Mouse (Mus musculus) CH12.LX (cell line): ENCODE data around the gene Kbtbd8. TPM values are rescaled to one million over a fixed set of nuclear protein-coding genes. Genes with fewer than 3 reads are reported as not detected.
A peak's percentile ranks its signal among the peaks of the same experiment; 100 is the strongest.

Experiments
- DNase-seq: peaks from one replicate; pipeline ENCODE4 v3.0.0-alpha.2; 2013; ENCODE audit errors: extremely low read depth
- H3K27ac ChIP-seq: 2 replicates; pipeline ENCODE4 v1.5.1; 2012; ENCODE audit warnings: low read depth, mild to moderate bottlenecking, control low read depth, moderate library complexity; ENCODE audit not compliant: insufficient read depth
- H3K27me3 ChIP-seq: replicated peaks from 2 replicates; pipeline ENCODE3; 2012; ENCODE audit warnings: inconsistent platforms
- H3K36me3 ChIP-seq, 2 experiments: replicated peaks in 1 of 2; 2 replicates each; pipeline versions ENCODE3 to v1.6.1; 2012; ENCODE audit warnings: inconsistent platforms in 1 of 2, low read length in 1 of 2, mild to moderate bottlenecking in 1 of 2, mixed read lengths in 1 of 2, moderate library complexity in 1 of 2; ENCODE audit not compliant: control insufficient read depth in 1 of 2, insufficient read depth in 1 of 2
- H3K4me1 ChIP-seq, 2 experiments: 2 replicates each; pipeline ENCODE4 v1.6.1; 2012; ENCODE audit warnings: inconsistent platforms in 1 of 2, moderate library complexity in 1 of 2; ENCODE audit not compliant: insufficient read depth in 2 of 2, control insufficient read depth in 1 of 2
- H3K4me2 ChIP-seq: 2 replicates; pipeline ENCODE4 v1.6.1; 2012; ENCODE audit warnings: low read depth, mild to moderate bottlenecking, control low read depth; ENCODE audit not compliant: poor library complexity, insufficient read depth, severe bottlenecking
- H3K4me3 ChIP-seq, 3 experiments: fragments of 150-350 bp in 1 of 3; sonication (generic) in 1 of 3; replicated peaks in 1 of 3; 2 replicates each; pipeline versions ENCODE3 to v1.5.1; 2011 to 2012; ENCODE audit warnings: low read depth in 2 of 3, low read length in 2 of 3, mild to moderate bottlenecking in 2 of 3, moderate library complexity in 2 of 3, control low read depth in 1 of 3, improper control_type of control experiment in 1 of 3, inconsistent platforms in 1 of 3, mixed read lengths in 1 of 3; ENCODE audit not compliant: poor library complexity in 1 of 3
- H3K79me2 ChIP-seq: replicated peaks from 2 replicates; pipeline ENCODE4 v1.6.1; 2012; ENCODE audit warnings: mild to moderate bottlenecking, moderate library complexity; ENCODE audit not compliant: control insufficient read depth, poor library complexity, insufficient read depth, severe bottlenecking; ENCODE audit errors: extremely low read depth
- H3K9ac ChIP-seq: 2 replicates; pipeline ENCODE4 v1.6.1; 2012; ENCODE audit warnings: low read depth, mild to moderate bottlenecking, control low read depth, moderate library complexity; ENCODE audit not compliant: insufficient read depth
- H3K9me3 ChIP-seq: replicated peaks from 2 replicates; pipeline ENCODE3; 2012; ENCODE audit warnings: low read length, inconsistent platforms, mixed read lengths
- BHLHE40 ChIP-seq: IDR thresholded peaks from 2 replicates; pipeline ENCODE4 v1.6.1; 2011; ENCODE audit warnings: mild to moderate bottlenecking, low read depth, low read length, improper control_type of control experiment
- CTCF ChIP-seq, 2 experiments: IDR thresholded peaks in 1 of 2; conservative IDR thresholded peaks in 1 of 2; 2 replicates each; pipeline ENCODE4 v1.5.1; 2011 to 2012; ENCODE audit warnings: low read depth in 2 of 2, low read length in 2 of 2, improper control_type of control experiment in 1 of 2, inconsistent platforms in 1 of 2, mild to moderate bottlenecking in 1 of 2, moderate library complexity in 1 of 2
- HCFC1 ChIP-seq: IDR thresholded peaks from 2 replicates; pipeline ENCODE4 v1.6.1; 2012; ENCODE audit warnings: low read depth, mild to moderate bottlenecking, inconsistent platforms, low read length, improper control_type of control experiment
- JUN ChIP-seq: IDR thresholded peaks from 2 replicates; pipeline ENCODE4 v1.6.1; 2011; ENCODE audit warnings: low read depth, mild to moderate bottlenecking, low read length, improper control_type of control experiment, moderate library complexity; ENCODE audit not compliant: insufficient read depth
- MAZ ChIP-seq: IDR thresholded peaks from 2 replicates; pipeline ENCODE4 v1.6.1; 2012; ENCODE audit warnings: low read depth, mild to moderate bottlenecking, inconsistent platforms, low read length, improper control_type of control experiment, moderate library complexity
- MYC ChIP-seq: IDR thresholded peaks from 2 replicates; pipeline ENCODE4 v1.6.1; 2011; ENCODE audit warnings: low read depth, mild to moderate bottlenecking, improper control_type of control experiment, low read length
- PAX5 ChIP-seq: IDR thresholded peaks from 2 replicates; pipeline ENCODE4 v1.6.1; 2012; ENCODE audit warnings: low read length, inconsistent platforms, mixed read lengths
- RAD21 ChIP-seq: IDR thresholded peaks from 2 replicates; pipeline ENCODE4 v1.6.1; 2011; ENCODE audit warnings: low read depth, mild to moderate bottlenecking, low read length, improper control_type of control experiment, moderate library complexity
- RCOR1 ChIP-seq: conservative IDR thresholded peaks from 2 replicates; pipeline ENCODE4 v1.6.1; 2012; ENCODE audit warnings: low read depth, mild to moderate bottlenecking, inconsistent platforms, low read length, improper control_type of control experiment
- SIN3A ChIP-seq: IDR thresholded peaks from 2 replicates; pipeline ENCODE4 v1.6.1; 2012; ENCODE audit warnings: low read length, improper control_type of control experiment, inconsistent platforms
- SMC3 ChIP-seq: IDR thresholded peaks from 2 replicates; pipeline ENCODE4 v1.6.1; 2011; ENCODE audit warnings: low read depth, low read length, improper control_type of control experiment
- ZC3H11A ChIP-seq: IDR thresholded peaks from 2 replicates; pipeline ENCODE4 v1.6.1; 2012; ENCODE audit warnings: low read depth, mild to moderate bottlenecking, inconsistent platforms, low read length, improper control_type of control experiment
- dilution Hi-C: fragments of 300-500 bp; cut with MboI; formaldehyde crosslinking; loops from 2 replicates; pipeline ENCODE4 v1.14.3; 2020; ENCODE audit warnings: low sequenced_read_pairs; ENCODE audit not compliant: extremely low pct_unique_long_range_greater_than_20kb, extremely low pct_ligation_motif_present
- in situ Hi-C: fragments of 300-500 bp; cut with MboI; formaldehyde crosslinking; loops from 3 replicates; pipeline ENCODE4 v1.14.3; 2019; ENCODE audit warnings: low sequenced_read_pairs, low pct_ligation_motif_present, low pct_unique_long_range_greater_than_20kb, mixed read lengths
- polyA plus RNA-seq: library from polyadenylated mRNA; unstranded; fragments of >175 nt; gene quantifications from 2 replicates; pipeline ENCODE4 v1.2.1, GENCODE M21; 2012; ENCODE audit warnings: low read depth; ENCODE audit not compliant: insufficient read length
- total RNA-seq, 2 experiments: library from RNA; depleted of rRNA; stranded (reverse); fragments of 300-350 nt in 1 of 2; fragments of >200 nt in 1 of 2; gene quantifications; 2 replicates each; pipeline ENCODE4 v1.2.3; 2012 to 2014

The Kbtbd8 gene
- total and polyA plus RNA-seq, 3 experiments = 1.9 to 12.3 (median 5.0) TPM

DNA sequence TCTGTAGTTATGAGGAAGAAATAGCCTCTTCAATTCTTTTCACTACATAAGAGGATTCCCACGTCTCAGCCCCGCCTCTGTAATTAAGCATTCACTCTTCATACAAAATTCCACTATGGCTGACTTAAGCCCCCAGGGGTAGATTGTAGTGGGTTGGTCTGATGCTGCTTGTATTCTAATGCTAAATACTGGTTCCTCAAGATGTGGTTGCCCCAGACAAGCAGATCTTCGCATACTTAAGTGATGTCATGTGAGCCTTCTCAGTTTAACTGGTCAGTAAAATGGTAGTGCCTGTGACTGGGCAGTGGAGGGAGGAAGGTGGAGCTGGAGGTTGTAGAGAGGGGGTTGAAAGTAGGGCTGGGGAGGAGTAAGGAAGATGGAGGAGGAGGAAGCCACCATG is 13.3 kb upstream of the Kbtbd8 start:
- TF ChIP-seq MYC (no peak), ZC3H11A (no peak), RCOR1 (no peak), PAX5 (no peak), RAD21 (no peak), MAZ (no peak), JUN (no peak)
- Histone ChIP-seq H3K4me1 (peaks cover 0 to 5% of the 10 kb centered on the region in 2 experiments; a peak in 2 of 4 replicates), H3K79me2 (no peaks in the 10 kb centered on the region), H3K36me3 (no peaks in the 10 kb centered on the region), H3K9me3 (no peaks in the 10 kb centered on the region), H3K27me3 (no peaks in the 10 kb centered on the region), H3K4me3 (no peak overlapping the region), H3K9ac (no peak overlapping the region), H3K4me2 (no peak overlapping the region), H3K27ac (no peak overlapping the region)
- no peak for DNase-seq
- in situ Hi-C loops (no loop called here), dilution Hi-C loops (no loop called here)

DNA sequence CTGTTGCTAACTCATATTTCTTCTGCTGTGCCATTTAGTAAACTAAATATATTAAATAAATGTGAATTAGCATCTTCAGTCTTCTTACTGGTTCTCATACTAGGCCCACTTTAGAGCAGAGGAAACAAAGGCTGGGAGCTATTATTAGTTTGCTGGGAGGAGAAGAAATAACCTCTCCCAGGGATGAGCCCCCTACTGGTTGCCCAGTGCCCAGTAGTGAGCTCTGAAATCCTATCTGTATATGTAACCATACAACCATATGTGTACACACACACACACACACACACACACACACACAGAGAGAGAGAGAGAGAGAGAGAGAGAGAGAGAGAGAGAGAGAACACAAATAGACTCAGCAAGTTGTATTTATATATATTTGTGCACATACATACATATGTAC is 8.6 kb upstream of the Kbtbd8 start:
- Histone ChIP-seq H3K79me2 (no peaks in the 10 kb centered on the region), H3K27ac (no peak overlapping the region), H3K9me3 (no peaks in the 10 kb centered on the region), H3K9ac (no peak overlapping the region), H3K4me2 (no peak overlapping the region), H3K4me3 (no peak overlapping the region), H3K27me3 (no peaks in the 10 kb centered on the region), H3K36me3 (no peaks in the 10 kb centered on the region), H3K4me1 (peaks cover 0 to 13% of the 10 kb centered on the region in 2 experiments; a peak in 2 of 4 replicates)
- dilution Hi-C loops (no loop called here), in situ Hi-C loops (no loop called here)
- TF ChIP-seq HCFC1 (no peak), CTCF (conservative IDR thresholded peaks at IDR 0.05 in 1 of 2, IDR thresholded peaks at IDR 0.05 in 1 of 2; ENCODE audit: low read depth in 2 of 2, low read length in 2 of 2) (peak in 1 of 2 experiments; percentile 25; a peak in 1 of 4 replicates)
- DNase-seq = no peak

DNA sequence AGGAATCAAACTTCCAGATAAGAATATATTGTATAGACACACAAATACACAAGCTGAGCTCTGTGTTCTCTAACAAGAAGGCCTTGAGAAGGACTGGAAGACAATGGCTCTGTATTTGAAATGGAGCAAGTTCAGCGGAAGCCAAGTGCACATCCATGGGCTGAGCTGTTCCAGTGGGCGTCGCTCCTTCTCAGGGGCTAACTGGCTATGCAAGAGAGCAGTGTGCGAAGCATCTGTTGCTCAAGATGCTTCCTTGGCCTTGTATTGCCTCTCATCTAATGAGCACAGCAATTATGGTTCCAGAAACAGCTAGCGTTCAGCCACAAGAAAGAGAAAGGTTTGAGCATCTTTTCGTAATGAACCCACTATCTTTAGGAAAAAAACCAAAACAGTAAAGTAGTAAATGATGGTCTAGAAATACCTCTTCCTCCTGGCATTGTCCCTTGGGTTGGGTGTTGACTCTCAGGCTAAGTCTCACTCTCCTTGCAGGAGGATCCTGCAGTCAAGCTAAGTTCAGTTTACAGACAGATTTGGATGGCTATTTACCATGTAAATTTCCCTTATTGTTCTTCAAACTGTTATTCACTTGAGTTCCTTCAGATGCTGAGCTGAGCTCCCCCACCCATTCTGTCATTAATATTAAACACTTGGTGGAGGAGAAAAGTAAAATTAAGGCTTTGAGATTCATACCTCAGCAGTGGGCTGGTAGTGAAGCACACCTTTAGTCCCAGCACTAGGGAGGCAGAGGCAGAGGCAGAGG is 7.2 kb upstream of the Kbtbd8 start:
- Histone ChIP-seq H3K9ac (no peak overlapping the region), H3K4me2 (no peak overlapping the region), H3K9me3 (no peaks in the 10 kb centered on the region), H3K79me2 (no peaks in the 10 kb centered on the region), H3K4me1 (peaks cover 0 to 13% of the 10 kb centered on the region in 2 experiments; a peak in 2 of 4 replicates), H3K4me3 (no peak overlapping the region), H3K36me3 (no peaks in the 10 kb centered on the region)
- in situ Hi-C loops = no loop called here
- dilution Hi-C loops = no loop called here
- no peak for DNase-seq
- TF ChIP-seq JUN = no peak
- no peak for TF ChIP-seq SMC3
- no peak for TF ChIP-seq BHLHE40
- no peak for TF ChIP-seq SIN3A
- TF ChIP-seq, all 38 proteins: peak for 0
- Histone ChIP-seq H3K27ac (no peak overlapping the region), H3K27me3 (no peaks in the 10 kb centered on the region)
